Mouse (Mus musculus) hindbrain, embryonic 13.5 days (tissue): ENCODE data around the gene Entr1. TPM values are rescaled to one million over a fixed set of nuclear protein-coding genes. Genes with fewer than 3 reads are reported as not detected.

Source experiments
- ATAC-seq: fragments of 200-750 bp; cut with Nextera tagmentation; 2 replicates; pipeline ENCODE4 v1.8.0; 2017; ENCODE audit warnings: moderate TSS enrichment; ENCODE audit not compliant: low FRiP score
- H3K27ac ChIP-seq: fragments of 300-500 bp; sonication (generic); 2 replicates; pipeline ENCODE4 v1.5.1; 2015; ENCODE audit warnings: inconsistent platforms, mild to moderate bottlenecking, moderate library complexity
- H3K27me3 ChIP-seq: fragments of 300-500 bp; sonication (generic); 2 replicates; pipeline ENCODE4 v1.6.1; 2015; ENCODE audit warnings: mild to moderate bottlenecking, inconsistent platforms
- H3K36me3 ChIP-seq: fragments of 300-500 bp; sonication (generic); 2 replicates; pipeline ENCODE4 v1.6.1; 2015; ENCODE audit warnings: mild to moderate bottlenecking, inconsistent platforms
- H3K4me1 ChIP-seq: fragments of 300-500 bp; sonication (generic); replicated peaks from 2 replicates; pipeline ENCODE4 v1.6.1; 2015; ENCODE audit warnings: inconsistent platforms
- H3K4me2 ChIP-seq: fragments of 300-500 bp; sonication (generic); 2 replicates; pipeline ENCODE4 v1.6.1; 2015; ENCODE audit warnings: inconsistent platforms, mild to moderate bottlenecking, moderate library complexity
- H3K4me3 ChIP-seq: fragments of 300-500 bp; sonication (generic); 2 replicates; pipeline ENCODE4 v1.5.1; 2015; ENCODE audit warnings: mild to moderate bottlenecking, inconsistent platforms
- H3K9ac ChIP-seq: fragments of 300-500 bp; sonication (generic); 2 replicates; pipeline ENCODE4 v1.6.1; 2015; ENCODE audit warnings: mild to moderate bottlenecking, inconsistent platforms
- H3K9me3 ChIP-seq: fragments of 300-500 bp; sonication (generic); 2 replicates; pipeline ENCODE4 v1.6.1; 2016; ENCODE audit warnings: inconsistent platforms
- WGBS: fragments of 180-500 bp; shearing (Covaris S2); methylation state at CpG from one replicate; pipeline ENCODE4 v1.1.7; 2015; 5-methylcytosine and 5-hydroxymethylcytosine counted together
- polyA plus RNA-seq: library from polyadenylated mRNA; unstranded; fragments of >200 nt; fragmentation: Nextera tagmentation; extraction: Ambion mirVana; gene quantifications from 2 replicates; pipeline ENCODE4 v1.2.1, GENCODE M21; 2015

Gene Entr1
- polyA plus RNA-seq, 1 experiment from 2014 or later: 162 TPM

DNA sequence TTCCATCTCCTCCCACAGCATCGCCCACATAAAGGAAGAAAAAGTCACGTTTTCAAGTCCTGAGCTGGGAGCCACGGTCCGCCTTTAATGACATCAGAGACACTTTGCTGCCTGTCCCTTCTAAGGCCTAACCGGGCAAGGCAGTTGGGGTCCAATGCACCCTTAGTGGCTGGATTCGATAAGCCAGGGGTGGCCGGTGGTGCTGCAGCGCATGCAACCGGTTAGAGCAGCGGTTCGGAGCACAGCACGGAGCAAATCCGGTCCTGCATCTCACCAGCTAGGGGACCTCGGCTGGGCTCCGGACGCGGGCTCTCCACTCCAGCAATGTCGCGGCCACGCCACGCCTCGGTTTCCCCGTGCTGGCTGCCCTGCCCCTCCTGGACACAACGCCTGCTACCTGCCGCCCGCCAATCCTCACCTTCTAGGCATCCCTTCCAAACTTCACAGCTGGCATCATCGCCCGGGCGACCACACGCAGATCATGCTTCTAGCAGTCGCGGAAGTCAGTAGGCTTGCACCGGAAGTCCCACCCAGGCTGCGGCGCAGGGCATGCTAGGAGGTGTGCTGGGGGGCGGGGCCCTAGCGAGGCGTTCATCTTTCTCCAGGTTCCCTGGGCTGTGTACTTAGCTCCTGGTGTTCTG, 8.9 kb downstream of the Entr1 start, which contains the start of gene Snapc4:
Gene Snapc4 (minus strand): TSS at position 523 of the 641 bp plus-strand sequence.
- Histone ChIP-seq H3K27me3 (no peaks in the 10 kb centered on the region), H3K27ac (peak within 1 kb of the TSS; percentile 60), H3K36me3 (peaks cover 73% of the 10 kb centered on the region), H3K4me2 (peak within 1 kb of the TSS; percentile 97), H3K9me3 (no peaks in the 10 kb centered on the region), H3K4me1 (peaks cover 21% of the 10 kb centered on the region), H3K4me3 (peak within 1 kb of the TSS; percentile 79), H3K9ac (peak within 1 kb of the TSS; percentile 86)
- WGBS: under 1% methylated on average over 34 of the region's 38 CpGs
- ATAC-seq: peak; percentile 97

DNA sequence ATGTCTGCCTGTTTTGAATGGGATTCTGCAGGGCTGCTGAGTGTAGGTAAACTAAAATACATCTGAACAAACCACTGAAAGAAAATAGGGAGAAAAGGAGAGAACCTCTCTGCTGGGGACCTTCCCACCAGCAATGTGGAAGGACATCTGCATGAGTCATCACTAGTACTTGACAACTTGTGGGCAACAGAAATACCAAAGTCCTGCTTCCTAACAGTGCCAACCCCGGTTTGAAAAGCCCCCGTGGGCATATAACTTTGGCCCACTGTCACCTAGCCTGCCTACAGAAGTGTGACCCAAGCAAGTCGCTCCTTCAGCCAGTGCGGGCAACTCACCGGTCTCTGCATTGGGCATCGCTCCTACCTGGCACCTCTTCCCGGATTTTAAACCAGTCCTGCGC, 16.7 kb downstream of the Entr1 start:
- H3K4me2 ChIP-seq: no peak overlapping the region
- H3K27me3 ChIP-seq: no peaks in the 10 kb centered on the region
- peaks cover 99% of the 10 kb centered on the region for H3K36me3 ChIP-seq
- H3K4me1 ChIP-seq: no peaks in the 10 kb centered on the region
- no peak overlapping the region for H3K27ac ChIP-seq
- H3K9ac ChIP-seq: no peak overlapping the region
- WGBS: 95% methylated on average over 8 of the region's 8 CpGs
- ATAC-seq: no peak
- H3K9me3 ChIP-seq: no peaks in the 10 kb centered on the region
- H3K4me3 ChIP-seq: no peak overlapping the region

DNA sequence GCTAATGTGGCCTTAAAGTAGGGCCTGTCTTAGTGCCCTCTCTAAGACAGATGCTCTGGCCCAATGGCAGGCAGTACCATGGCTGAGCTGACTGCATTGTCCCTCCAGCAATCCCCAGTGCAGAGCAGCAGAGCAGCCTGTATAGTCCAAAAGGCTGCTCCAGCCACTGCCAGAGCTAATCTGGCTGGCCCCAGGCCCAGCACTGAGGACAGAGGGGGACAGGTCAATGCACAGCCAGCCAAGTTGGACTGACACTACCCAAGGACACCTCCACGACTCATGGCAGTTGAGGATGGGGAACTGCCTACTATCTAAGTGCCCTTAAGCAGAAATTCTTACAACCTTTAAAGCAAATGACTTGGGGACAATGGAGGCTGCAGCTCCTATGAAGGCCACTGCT, 20.5 kb downstream of the Entr1 start:
- Histone ChIP-seq H3K9ac (no peak overlapping the region), H3K4me2 (no peak overlapping the region), H3K4me3 (no peak overlapping the region), H3K9me3 (no peaks in the 10 kb centered on the region), H3K36me3 (peaks cover 99% of the 10 kb centered on the region), H3K27me3 (no peaks in the 10 kb centered on the region), H3K27ac (no peak overlapping the region), H3K4me1 (no peaks in the 10 kb centered on the region)
- WGBS: 96% methylated on average over 1 of the region's 1 CpGs
- no peak for ATAC-seq

DNA sequence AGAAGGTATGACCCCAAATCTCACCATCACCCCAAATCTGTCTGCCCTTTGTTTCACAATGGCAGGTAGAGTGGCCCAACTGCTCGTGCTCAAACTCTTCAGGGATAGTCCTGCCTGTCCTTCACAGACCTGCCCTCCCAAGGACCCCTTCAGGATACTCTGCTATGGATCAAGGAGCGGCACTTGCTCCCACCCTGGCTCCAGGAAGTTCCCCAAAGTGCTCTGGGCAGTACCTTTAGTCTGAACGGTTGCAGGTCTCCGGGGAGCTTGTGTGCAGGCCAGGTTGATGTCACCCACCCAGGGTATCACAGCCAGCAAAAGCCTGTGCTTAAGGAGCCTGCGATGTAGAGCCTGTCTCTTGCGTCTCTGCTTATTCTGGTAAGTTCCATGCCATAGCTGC, 21.2 kb downstream of the Entr1 start:
- WGBS: 93% methylated on average over 6 of the region's 6 CpGs
- H3K4me1 ChIP-seq: no peaks in the 10 kb centered on the region
- H3K9ac ChIP-seq: no peak overlapping the region
- ATAC-seq: no peak
- H3K27ac ChIP-seq: no peak overlapping the region
- H3K27me3 ChIP-seq: no peaks in the 10 kb centered on the region
- peaks cover 99% of the 10 kb centered on the region for H3K36me3 ChIP-seq
- no peak overlapping the region for H3K4me3 ChIP-seq
- no peaks in the 10 kb centered on the region for H3K9me3 ChIP-seq
- H3K4me2 ChIP-seq: no peak overlapping the region

DNA sequence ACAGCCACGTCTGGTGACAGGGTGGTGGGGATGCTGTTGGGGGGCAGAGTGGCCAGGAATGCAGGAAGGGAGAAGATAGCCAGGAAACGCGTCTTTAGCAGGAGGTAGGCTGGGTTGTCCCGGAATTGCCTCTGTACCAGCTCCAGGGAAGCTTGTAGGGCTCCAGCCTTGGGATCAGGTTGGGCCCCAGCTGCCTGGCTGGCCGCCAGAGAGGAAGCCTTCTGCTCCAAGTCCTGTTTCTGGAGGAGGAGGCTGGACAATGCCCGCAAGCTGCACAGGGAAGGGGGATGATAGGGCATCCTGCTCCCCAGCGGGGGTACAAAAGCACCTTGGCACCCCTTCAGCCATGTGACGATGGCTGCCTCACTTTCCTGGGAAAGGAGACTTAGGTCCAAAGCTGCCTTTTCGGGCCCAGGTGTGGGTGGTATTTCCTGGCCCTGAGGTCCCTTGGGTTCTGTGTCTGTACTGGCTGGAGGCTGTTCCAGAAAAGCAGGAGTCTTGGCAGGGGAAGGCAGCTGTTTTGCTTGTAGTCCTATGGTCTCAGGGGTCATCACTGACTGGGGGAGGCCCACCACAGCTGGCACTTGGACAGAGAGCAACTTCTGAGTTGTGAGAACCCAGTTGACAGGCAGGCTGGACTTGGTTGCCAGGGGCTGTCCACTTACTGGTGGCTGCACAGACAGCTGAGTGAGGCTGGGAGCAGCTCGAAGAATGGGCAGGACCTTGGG, 24.2 kb downstream of the Entr1 start:
- WGBS: 85% methylated on average over 10 of the region's 10 CpGs
- no peak for ATAC-seq
- no peaks in the 10 kb centered on the region for H3K4me1 ChIP-seq
- no peak overlapping the region; the same call in 1 of the 2 replicates for H3K27ac ChIP-seq
- H3K9me3 ChIP-seq: no peaks in the 10 kb centered on the region
- H3K27me3 ChIP-seq: no peaks in the 10 kb centered on the region
- no peak overlapping the region for H3K9ac ChIP-seq
- no peak overlapping the region for H3K4me3 ChIP-seq
- no peak overlapping the region for H3K4me2 ChIP-seq
- H3K36me3 ChIP-seq: peaks cover 75% of the 10 kb centered on the region

DNA sequence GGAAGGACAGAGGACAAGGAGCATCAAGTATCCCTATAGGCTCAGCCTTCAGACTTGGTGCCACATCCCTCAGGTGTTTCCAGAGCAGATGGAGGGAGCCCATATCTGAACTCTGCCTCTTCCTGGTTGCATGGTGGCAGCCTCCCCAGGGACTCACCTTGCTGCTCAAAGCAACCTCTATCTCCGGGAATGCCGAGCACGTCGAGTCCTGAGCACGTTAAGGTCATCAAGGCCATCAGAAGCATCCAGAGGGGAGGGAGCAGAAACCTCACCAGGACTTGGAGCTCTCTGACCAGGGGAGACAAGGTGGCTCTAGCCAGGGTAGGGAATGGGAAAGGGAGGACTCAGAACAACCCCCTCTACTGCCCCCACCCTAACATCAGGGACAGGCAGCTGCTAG, 25.6 kb downstream of the Entr1 start:
- no peak overlapping the region for H3K4me2 ChIP-seq
- no peaks in the 10 kb centered on the region for H3K4me1 ChIP-seq
- peaks cover 61% of the 10 kb centered on the region for H3K36me3 ChIP-seq
- no peak overlapping the region for H3K9ac ChIP-seq
- H3K4me3 ChIP-seq: no peak overlapping the region
- WGBS: 98% methylated on average over 5 of the region's 5 CpGs
- no peaks in the 10 kb centered on the region for H3K27me3 ChIP-seq
- H3K9me3 ChIP-seq: no peaks in the 10 kb centered on the region
- no peak overlapping the region for H3K27ac ChIP-seq
- no peak for ATAC-seq

DNA sequence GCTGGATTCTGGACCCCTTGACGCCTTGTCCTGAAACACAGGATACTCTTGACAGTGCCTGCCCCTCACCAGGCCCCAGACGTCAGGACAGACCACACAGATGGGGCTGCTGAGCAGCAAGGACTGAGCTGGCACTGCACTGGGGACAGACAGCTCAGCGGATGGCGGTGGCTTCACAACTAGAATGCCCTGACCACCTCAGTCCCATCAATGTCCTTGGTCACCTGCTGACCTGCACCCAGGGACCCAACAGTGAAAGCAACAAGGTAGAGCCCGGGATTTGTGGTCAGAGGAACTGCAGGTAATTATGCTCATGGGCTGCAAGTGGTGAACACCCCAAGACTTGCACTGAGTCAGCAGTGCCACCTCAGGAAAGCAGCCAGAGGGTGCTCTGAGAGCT, 26.1 kb downstream of the Entr1 start:
- Histone ChIP-seq H3K4me2 (no peak overlapping the region), H3K4me3 (no peak overlapping the region), H3K9ac (no peak overlapping the region), H3K27ac (no peak overlapping the region), H3K36me3 (peaks cover 56% of the 10 kb centered on the region), H3K9me3 (no peaks in the 10 kb centered on the region), H3K4me1 (no peaks in the 10 kb centered on the region), H3K27me3 (no peaks in the 10 kb centered on the region)
- no peak for ATAC-seq
- WGBS: 87% methylated on average over 5 of the region's 5 CpGs

DNA sequence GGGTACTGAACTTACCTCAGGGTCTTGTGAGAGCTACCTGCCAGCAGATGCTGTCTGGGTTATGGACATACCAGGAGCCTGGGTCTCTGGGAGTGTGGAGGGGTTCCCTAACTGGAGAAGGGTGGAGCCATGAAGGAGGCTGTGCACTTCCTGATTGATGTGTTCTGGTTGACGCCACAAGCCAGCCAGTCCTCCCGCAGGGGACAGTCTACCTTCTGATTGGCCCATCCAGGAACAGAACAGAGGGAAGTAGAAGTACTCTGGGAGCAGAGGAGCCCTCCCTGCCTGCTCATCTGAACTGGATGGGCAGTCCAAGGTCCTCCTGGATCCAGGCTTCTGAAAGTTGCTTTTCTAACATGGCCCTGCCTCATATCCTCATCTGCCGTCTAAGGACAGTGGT, 28.3 kb downstream of the Entr1 start, which contains the start of gene Card9:
Gene Card9 (minus strand): TSS at position 147 of the 400 bp plus-strand sequence.
- Histone ChIP-seq H3K4me3 (no peak within 1 kb of the TSS), H3K4me1 (0 out of 2 replicates have a peak, but pooled peaks cover 4% of the 10 kb centered on the region), H3K27me3 (no peaks in the 10 kb centered on the region), H3K27ac (no peak within 1 kb of the TSS), H3K36me3 (peaks cover 37% of the 10 kb centered on the region), H3K9ac (no peak within 1 kb of the TSS), H3K9me3 (no peaks in the 10 kb centered on the region), H3K4me2 (no peak within 1 kb of the TSS)
- 52% methylated on average over 3 of the region's 3 CpGs for WGBS
- no peak for ATAC-seq

DNA sequence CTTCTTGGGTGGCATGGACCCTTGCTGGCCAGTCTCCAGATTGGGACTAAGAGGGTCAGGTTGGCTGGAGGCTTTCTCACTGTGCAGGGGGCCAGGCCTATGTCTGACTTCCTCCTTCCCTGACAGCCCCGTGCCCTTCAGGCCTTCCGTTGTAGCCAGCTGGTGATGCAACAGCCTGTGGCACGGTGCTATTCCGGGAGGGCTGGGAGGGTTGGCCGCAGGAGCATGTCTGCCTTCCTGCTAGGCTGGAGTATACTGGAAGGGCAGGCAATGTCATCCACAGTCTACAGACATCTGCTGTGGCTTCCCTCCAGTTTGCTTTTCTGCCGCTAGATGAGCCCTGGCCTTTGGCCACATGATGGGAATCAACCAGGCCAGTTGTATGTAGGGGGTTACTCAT, 29.1 kb downstream of the Entr1 start:
- no peak overlapping the region for H3K27ac ChIP-seq
- no peaks in the 10 kb centered on the region for H3K9me3 ChIP-seq
- H3K27me3 ChIP-seq: no peaks in the 10 kb centered on the region
- H3K4me1 ChIP-seq: 0 out of 2 replicates have a peak, but pooled peaks cover 8% of the 10 kb centered on the region
- H3K4me3 ChIP-seq: no peak overlapping the region
- H3K9ac ChIP-seq: no peak overlapping the region
- H3K4me2 ChIP-seq: no peak overlapping the region
- 88% methylated on average over 6 of the region's 6 CpGs for WGBS
- no peak for ATAC-seq
- peaks cover 29% of the 10 kb centered on the region for H3K36me3 ChIP-seq

DNA sequence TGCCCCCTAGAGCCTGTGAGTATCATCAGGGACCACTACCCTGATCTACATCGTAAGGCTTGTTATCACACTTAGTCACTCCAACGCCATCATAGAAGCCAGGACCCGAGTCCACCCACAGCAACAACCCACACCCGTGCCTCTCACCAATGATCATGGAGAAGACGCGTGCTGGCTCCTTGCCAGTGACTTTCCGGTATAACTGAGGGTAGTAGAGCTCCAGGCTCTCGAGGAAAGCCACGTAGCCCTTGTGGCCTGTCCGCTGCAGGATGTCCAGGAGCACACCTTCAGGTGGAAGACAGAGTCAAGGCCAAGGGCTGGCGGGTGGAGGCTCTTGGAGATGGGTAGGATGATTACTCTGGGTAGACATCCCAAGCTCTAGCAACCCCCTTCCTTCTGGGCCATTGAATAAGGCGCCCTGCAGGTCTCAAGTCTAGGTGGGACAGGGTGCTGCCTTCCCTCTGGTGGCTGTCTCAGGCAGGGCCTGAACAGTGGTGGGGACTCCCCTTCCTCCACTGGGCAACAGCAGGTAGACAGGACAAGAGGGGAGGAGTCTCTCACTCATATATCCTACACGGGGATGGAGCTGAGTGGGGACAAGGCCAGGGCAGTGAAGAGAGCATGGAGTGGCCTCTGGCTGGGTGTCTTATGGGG, 30.3 kb downstream of the Entr1 start:
- 91% methylated on average over 13 of the region's 13 CpGs for WGBS
- peaks cover 9% of the 10 kb centered on the region for H3K4me1 ChIP-seq
- no peak overlapping the region for H3K27ac ChIP-seq
- H3K27me3 ChIP-seq: no peaks in the 10 kb centered on the region
- H3K9ac ChIP-seq: no peak overlapping the region
- H3K36me3 ChIP-seq: peaks cover 18% of the 10 kb centered on the region
- no peak overlapping the region for H3K4me3 ChIP-seq
- H3K4me2 ChIP-seq: no peak overlapping the region
- no peak for ATAC-seq
- H3K9me3 ChIP-seq: no peaks in the 10 kb centered on the region

DNA sequence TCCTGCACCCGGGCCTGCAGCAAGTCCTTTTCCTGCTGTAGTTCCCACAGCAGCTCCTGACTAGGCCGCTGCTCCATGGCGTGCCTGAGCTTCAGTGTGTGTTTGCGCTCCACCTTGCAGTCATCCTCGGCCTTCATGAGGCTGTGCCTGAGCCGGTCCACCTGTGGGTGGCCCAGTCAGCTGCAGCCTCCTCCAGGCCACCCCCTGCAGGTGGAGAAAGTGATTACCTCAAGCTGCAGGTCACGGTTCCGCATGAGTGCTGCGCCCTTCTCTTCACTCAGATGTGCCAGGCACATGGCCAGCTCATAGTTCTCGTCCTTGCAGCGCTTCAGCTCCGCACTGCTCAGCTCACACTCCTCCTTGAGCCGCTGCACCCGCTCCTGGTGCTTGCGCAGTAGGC, 31.6 kb downstream of the Entr1 start:
- 58% methylated on average over 15 of the region's 15 CpGs for WGBS
- Histone ChIP-seq H3K4me1 (peaks cover 22% of the 10 kb centered on the region), H3K9me3 (no peaks in the 10 kb centered on the region), H3K27me3 (no peaks in the 10 kb centered on the region), H3K27ac (no peak overlapping the region), H3K9ac (peak overlapping the region; percentile 24; the same call in 1 of the 2 replicates), H3K4me2 (no peak overlapping the region), H3K36me3 (peaks cover 4% of the 10 kb centered on the region), H3K4me3 (no peak overlapping the region)
- no peak for ATAC-seq

DNA sequence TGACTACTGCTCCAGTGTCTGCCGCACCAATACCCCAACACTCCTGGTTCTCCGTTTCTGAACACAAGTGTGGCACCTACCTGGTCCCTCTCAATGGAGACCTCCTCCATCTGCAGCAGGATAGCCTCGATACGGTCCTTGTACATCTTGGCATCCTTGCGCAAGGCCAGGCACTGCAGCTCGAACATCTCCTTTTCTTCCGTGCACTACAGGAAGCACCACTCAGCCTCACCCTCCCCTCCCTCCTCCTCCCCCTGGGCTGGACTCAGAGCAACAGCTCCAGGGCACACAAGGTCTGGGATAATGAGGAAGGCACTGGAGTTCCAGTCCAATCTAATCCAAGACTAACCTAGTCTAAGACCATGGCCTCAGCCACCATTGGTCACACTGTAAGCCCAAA, 32.4 kb downstream of the Entr1 start:
- Histone ChIP-seq H3K36me3 (0 out of 2 replicates have a peak, but pooled peaks cover 4% of the 10 kb centered on the region), H3K4me2 (no peak overlapping the region), H3K9ac (peak overlapping the region; percentile 24; the same call in 1 of the 2 replicates), H3K4me1 (peaks cover 23% of the 10 kb centered on the region), H3K27ac (no peak overlapping the region), H3K4me3 (no peak overlapping the region), H3K27me3 (no peaks in the 10 kb centered on the region), H3K9me3 (no peaks in the 10 kb centered on the region)
- WGBS: 81% methylated on average over 7 of the region's 7 CpGs
- ATAC-seq: no peak
